Mouse (Mus musculus): ENCODE data around the gene Azin2. TPM values are rescaled to one million over a fixed set of nuclear protein-coding genes. Genes with fewer than 3 reads are reported as not detected.

Gene Azin2
- polyA plus RNA-seq, 1 experiment from 2014 or later = 14.6 TPM

DNA sequence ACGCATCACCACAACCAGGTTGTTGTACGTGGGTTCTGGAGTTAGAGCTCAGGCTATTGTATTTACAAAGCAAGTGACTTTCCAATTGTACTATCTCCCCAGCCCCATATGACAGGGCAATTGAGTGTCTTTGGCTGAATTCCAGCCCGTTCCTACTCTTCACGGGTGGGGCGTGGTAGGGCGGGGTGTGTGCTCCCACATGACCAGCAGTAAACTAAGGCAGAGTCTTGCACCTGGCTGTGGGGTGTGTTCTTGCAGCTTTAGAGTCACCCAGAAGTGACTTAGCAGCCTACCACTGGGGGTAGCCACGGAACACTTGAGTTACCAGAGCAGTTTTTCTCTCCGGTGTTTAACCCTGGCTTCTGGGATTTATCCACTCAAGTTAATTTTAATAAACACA, 35.0 kb upstream of the Azin2 start:
- Histone ChIP-seq H3K27me3 (ENCODE audit: control insufficient read depth, insufficient read depth, low read length) (no peaks in the 10 kb centered on the region), H3K9ac (replicated peaks; ENCODE audit: low read length) (no peak overlapping the region), H3K4me1 (ENCODE audit: control insufficient read depth, insufficient read depth, low read length) (peaks cover 3% of the 10 kb centered on the region; the same call in 1 of the 2 replicates), H3K4me3 (ENCODE audit: low read depth, low read length) (no peak overlapping the region), H3K27ac (replicated peaks; ENCODE audit: low read depth, low read length) (no peak overlapping the region), H3K36me3 (replicated peaks; ENCODE audit: control insufficient read depth, insufficient read depth, low read depth, low read length) (no peaks in the 10 kb centered on the region), H3K4me2 (ENCODE audit: low read depth, low read length) (no peak overlapping the region), H3K9me3 (replicated peaks; ENCODE audit: control insufficient read depth, low read length) (no peaks in the 10 kb centered on the region)
- whole genome bisulfite sequencing = 86% methylated on average over 8 of the region's 8 CpGs
- DNase-seq (ENCODE audit: low spot score) (no peak), ATAC-seq (replicated peaks; ENCODE audit: insufficient number of reproducible peaks, low FRiP score, low TSS enrichment, low read depth) (no peak)

DNA sequence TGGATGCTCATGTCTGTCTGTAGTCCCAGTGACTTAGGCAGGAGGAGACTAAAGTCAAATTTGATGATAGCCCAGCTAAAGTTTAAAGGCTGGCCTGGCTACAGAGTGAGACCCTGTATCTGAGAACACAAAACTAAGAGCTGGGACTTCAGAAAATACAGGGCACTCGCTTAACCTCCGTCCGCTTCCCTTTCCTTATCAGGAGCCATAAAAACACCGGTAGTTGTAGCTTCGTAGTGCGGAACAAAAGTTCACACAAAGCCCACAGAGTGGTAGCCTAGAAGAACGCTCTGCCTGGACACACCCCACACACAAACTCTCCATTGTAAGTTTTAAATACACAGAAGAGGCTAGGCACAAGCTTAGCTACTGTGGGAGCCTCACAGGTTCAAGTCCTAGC, 33.0 kb upstream of the Azin2 start:
- H3K27me3 ChIP-seq (ENCODE audit: control insufficient read depth, insufficient read depth, low read length) = no peaks in the 10 kb centered on the region
- no peak overlapping the region for H3K9ac ChIP-seq (replicated peaks; ENCODE audit: low read length)
- no peaks in the 10 kb centered on the region for H3K9me3 ChIP-seq (replicated peaks; ENCODE audit: control insufficient read depth, low read length)
- 93% methylated on average over 7 of the region's 7 CpGs for WGBS
- no peak overlapping the region for H3K4me2 ChIP-seq (ENCODE audit: low read depth, low read length)
- peaks cover 3% of the 10 kb centered on the region; the same call in 1 of the 2 replicates for H3K4me1 ChIP-seq (ENCODE audit: control insufficient read depth, insufficient read depth, low read length)
- no peak overlapping the region for H3K27ac ChIP-seq (replicated peaks; ENCODE audit: low read depth, low read length)
- no peak overlapping the region for H3K4me3 ChIP-seq (ENCODE audit: low read depth, low read length)
- DNase-seq (ENCODE audit: low spot score) = no peak
- no peak for ATAC-seq (replicated peaks; ENCODE audit: insufficient number of reproducible peaks, low FRiP score, low TSS enrichment, low read depth)
- H3K36me3 ChIP-seq (replicated peaks; ENCODE audit: control insufficient read depth, insufficient read depth, low read depth, low read length) = no peaks in the 10 kb centered on the region

DNA sequence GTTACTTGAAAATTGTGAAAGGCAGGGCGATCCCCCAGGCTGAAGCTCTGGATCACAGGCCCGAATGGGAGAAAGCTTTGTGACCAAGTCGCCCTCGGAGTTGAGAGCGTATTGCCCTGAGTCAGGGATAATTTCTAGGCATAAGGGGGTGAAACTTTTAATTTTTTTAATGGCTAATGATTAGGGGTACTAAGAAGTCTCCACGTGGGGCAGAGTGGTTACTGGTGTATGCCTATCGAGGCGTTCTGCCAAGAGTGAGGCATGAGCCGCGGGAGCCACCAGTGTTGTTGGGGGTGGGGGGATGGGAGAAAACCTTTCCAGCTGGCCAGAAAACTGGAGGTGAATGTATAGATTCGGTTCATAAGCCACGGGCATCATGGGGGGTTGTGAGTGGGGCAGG, 31.4 kb upstream of the Azin2 start:
- H3K4me2 ChIP-seq (ENCODE audit: low read depth, low read length) = peak overlapping the region; percentile 81
- H3K4me3 ChIP-seq (ENCODE audit: low read depth, low read length) = peak overlapping the region; percentile 84
- no peak overlapping the region for H3K27ac ChIP-seq (replicated peaks; ENCODE audit: low read depth, low read length)
- H3K36me3 ChIP-seq (replicated peaks; ENCODE audit: control insufficient read depth, insufficient read depth, low read depth, low read length) = no peaks in the 10 kb centered on the region
- H3K27me3 ChIP-seq (ENCODE audit: control insufficient read depth, insufficient read depth, low read length) = no peaks in the 10 kb centered on the region
- WGBS = 2% methylated on average over 12 of the region's 12 CpGs
- DNase-seq (ENCODE audit: low spot score) = no peak
- H3K9ac ChIP-seq (replicated peaks; ENCODE audit: low read length) = peak overlapping the region; percentile 82
- H3K4me1 ChIP-seq (ENCODE audit: control insufficient read depth, insufficient read depth, low read length) = peaks cover 3% of the 10 kb centered on the region; the same call in 1 of the 2 replicates
- no peak for ATAC-seq (replicated peaks; ENCODE audit: insufficient number of reproducible peaks, low FRiP score, low TSS enrichment, low read depth)
- no peaks in the 10 kb centered on the region for H3K9me3 ChIP-seq (replicated peaks; ENCODE audit: control insufficient read depth, low read length)

DNA sequence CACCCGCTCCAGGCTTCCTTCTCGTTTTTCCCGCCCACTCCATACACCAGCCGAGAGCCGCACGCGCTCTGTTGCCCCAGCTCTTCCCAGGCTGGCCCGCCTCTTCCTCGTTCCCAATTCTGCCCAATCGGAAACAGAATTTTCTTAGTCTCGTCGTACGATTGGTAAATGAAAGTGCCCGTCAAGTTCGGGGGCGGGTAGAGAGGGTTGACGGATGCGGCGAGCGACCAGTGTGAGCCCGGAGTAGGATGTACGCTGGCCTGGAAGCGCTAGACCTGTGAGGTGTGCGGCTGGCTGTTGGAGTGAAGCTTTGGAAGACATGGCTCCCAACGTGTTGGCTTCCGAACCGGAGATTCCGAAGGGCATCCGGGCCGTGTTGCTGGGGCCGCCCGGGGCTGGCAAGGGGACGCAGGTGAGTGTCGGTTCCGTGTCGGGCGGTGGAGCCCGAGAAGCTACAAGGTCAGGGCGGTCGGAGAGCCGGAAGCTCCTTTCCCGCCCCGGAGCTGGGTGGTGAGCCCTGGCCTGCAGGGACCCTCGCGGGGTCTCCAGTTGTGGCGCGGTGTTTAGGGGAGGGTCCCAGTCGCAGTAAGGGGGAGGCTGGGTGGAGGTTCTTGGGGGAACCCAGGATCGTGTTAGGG, 30.9 kb upstream of the Azin2 start:
- WGBS = under 1% methylated on average over 49 of the region's 49 CpGs
- DNase-seq (ENCODE audit: low spot score) (peak; percentile 98), ATAC-seq (replicated peaks; ENCODE audit: insufficient number of reproducible peaks, low FRiP score, low TSS enrichment, low read depth) (peak; percentile 100)
- H3K4me1 ChIP-seq (ENCODE audit: control insufficient read depth, insufficient read depth, low read length) = peaks cover 3% of the 10 kb centered on the region; the same call in 1 of the 2 replicates
- H3K9me3 ChIP-seq (replicated peaks; ENCODE audit: control insufficient read depth, low read length) = no peaks in the 10 kb centered on the region
- peak overlapping the region; percentile 53; the same call in 1 of the 2 replicates for H3K27ac ChIP-seq (replicated peaks; ENCODE audit: low read depth, low read length)
- peak overlapping the region; percentile 81 for H3K4me2 ChIP-seq (ENCODE audit: low read depth, low read length)
- H3K36me3 ChIP-seq (replicated peaks; ENCODE audit: control insufficient read depth, insufficient read depth, low read depth, low read length) = no peaks in the 10 kb centered on the region
- peak overlapping the region; percentile 84 for H3K4me3 ChIP-seq (ENCODE audit: low read depth, low read length)
- no peaks in the 10 kb centered on the region for H3K27me3 ChIP-seq (ENCODE audit: control insufficient read depth, insufficient read depth, low read length)
- peak overlapping the region; percentile 82 for H3K9ac ChIP-seq (replicated peaks; ENCODE audit: low read length)

DNA sequence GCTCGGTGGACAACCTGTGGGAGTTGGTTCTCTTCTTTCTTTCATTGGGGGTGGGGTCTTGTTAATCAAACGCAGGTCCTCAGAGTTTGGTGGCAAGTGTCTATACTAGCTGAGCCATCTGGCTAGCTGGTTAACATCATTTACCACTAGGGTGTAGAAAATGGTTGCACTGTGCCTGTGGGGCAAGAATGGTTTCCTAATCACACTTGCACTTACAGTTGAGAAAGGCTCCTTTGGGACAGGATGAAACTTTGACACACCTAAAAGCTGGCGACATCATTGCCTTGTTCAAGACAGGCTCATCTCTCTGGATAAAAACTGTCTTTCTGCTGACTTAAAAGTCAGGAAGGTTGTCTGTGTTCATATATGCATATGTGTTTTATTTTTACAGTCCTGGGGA, 29.9 kb upstream of the Azin2 start:
- no peak for ATAC-seq (replicated peaks; ENCODE audit: insufficient number of reproducible peaks, low FRiP score, low TSS enrichment, low read depth)

DNA sequence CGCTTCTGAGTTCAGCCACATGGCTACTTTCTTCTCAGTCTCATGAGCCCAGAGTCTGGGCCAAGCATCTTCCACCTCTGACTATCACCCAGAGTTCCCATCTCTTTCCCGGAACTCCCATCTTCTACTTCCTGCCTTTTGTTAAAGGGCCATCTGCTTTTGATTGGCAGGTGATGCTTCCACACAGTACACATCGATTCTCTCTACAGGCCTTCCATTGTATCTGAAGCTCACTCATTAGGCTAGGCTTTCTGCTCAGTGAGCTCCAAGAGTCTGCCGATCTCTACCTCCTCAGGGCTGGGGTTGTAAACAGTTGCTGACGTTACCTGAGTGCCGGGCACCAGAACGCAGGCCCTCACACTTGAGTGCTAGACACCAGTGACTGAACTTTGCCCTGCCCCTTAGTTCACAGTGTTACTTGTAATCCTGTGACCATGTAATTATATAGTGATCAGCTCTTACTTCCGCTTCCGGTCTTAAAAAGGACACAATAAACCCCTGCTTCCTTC, 29.3 kb upstream of the Azin2 start, which contains the start of gene Ak2:
Ak2 (plus strand) TSS at position 459 of the 509 bp plus-strand sequence.
- Histone ChIP-seq H3K4me2 (ENCODE audit: low read depth, low read length) (no peak within 1 kb of the TSS), H3K9me3 (replicated peaks; ENCODE audit: control insufficient read depth, low read length) (no peaks in the 10 kb centered on the region), H3K4me1 (ENCODE audit: control insufficient read depth, insufficient read depth, low read length) (peaks cover 3% of the 10 kb centered on the region; the same call in 1 of the 2 replicates), H3K36me3 (replicated peaks; ENCODE audit: control insufficient read depth, insufficient read depth, low read depth, low read length) (no peaks in the 10 kb centered on the region), H3K27ac (replicated peaks; ENCODE audit: low read depth, low read length) (no peak within 1 kb of the TSS), H3K4me3 (ENCODE audit: low read depth, low read length) (no peak within 1 kb of the TSS), H3K27me3 (ENCODE audit: control insufficient read depth, insufficient read depth, low read length) (no peaks in the 10 kb centered on the region), H3K9ac (replicated peaks; ENCODE audit: low read length) (no peak within 1 kb of the TSS)
- ATAC-seq (replicated peaks; ENCODE audit: insufficient number of reproducible peaks, low FRiP score, low TSS enrichment, low read depth) (no peak), DNase-seq (ENCODE audit: low spot score) (no peak)
- 92% methylated on average over 9 of the region's 9 CpGs for WGBS

More for the DNA sequence above, 29.9 kb upstream of the Azin2 start:
- H3K27ac ChIP-seq (replicated peaks; ENCODE audit: low read depth, low read length) = no peak overlapping the region
- H3K4me3 ChIP-seq (ENCODE audit: low read depth, low read length) = no peak overlapping the region
- H3K36me3 ChIP-seq (replicated peaks; ENCODE audit: control insufficient read depth, insufficient read depth, low read depth, low read length) = no peaks in the 10 kb centered on the region
- H3K9ac ChIP-seq (replicated peaks; ENCODE audit: low read length) = no peak overlapping the region
- H3K27me3 ChIP-seq (ENCODE audit: control insufficient read depth, insufficient read depth, low read length) = no peaks in the 10 kb centered on the region
- no peak overlapping the region for H3K4me2 ChIP-seq (ENCODE audit: low read depth, low read length)
- peaks cover 3% of the 10 kb centered on the region; the same call in 1 of the 2 replicates for H3K4me1 ChIP-seq (ENCODE audit: control insufficient read depth, insufficient read depth, low read length)
- DNase-seq (ENCODE audit: low spot score) = no peak
- 87% methylated on average over 3 of the region's 3 CpGs for WGBS
- H3K9me3 ChIP-seq (replicated peaks; ENCODE audit: control insufficient read depth, low read length) = no peaks in the 10 kb centered on the region

DNA sequence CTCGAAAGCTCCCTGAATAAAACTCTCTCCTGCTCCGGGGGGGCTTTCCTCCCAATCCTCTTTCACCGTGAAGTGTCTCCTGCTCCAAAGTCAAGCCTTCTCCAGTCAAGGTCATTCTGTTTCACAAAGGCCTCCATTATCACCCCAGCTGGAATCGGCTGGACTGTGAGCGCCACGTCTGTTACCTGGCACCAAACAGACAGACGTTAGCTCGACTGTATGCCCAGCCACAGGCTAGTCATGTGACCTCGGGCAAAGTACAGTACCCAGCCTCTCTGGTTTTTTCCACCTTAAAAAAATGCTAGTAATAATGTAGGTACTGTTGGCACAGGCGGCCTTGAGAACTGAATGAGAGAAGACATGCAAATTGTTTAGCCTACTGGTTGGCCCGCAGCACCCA, 27.4 kb upstream of the Azin2 start:
- Histone ChIP-seq H3K4me3 (ENCODE audit: low read depth, low read length) (no peak overlapping the region), H3K9me3 (replicated peaks; ENCODE audit: control insufficient read depth, low read length) (no peaks in the 10 kb centered on the region), H3K9ac (replicated peaks; ENCODE audit: low read length) (no peak overlapping the region), H3K27me3 (ENCODE audit: control insufficient read depth, insufficient read depth, low read length) (no peaks in the 10 kb centered on the region), H3K4me2 (ENCODE audit: low read depth, low read length) (no peak overlapping the region), H3K36me3 (replicated peaks; ENCODE audit: control insufficient read depth, insufficient read depth, low read depth, low read length) (no peaks in the 10 kb centered on the region), H3K4me1 (ENCODE audit: control insufficient read depth, insufficient read depth, low read length) (peaks cover 3% of the 10 kb centered on the region; the same call in 1 of the 2 replicates), H3K27ac (replicated peaks; ENCODE audit: low read depth, low read length) (no peak overlapping the region)
- ATAC-seq (replicated peaks; ENCODE audit: insufficient number of reproducible peaks, low FRiP score, low TSS enrichment, low read depth) = no peak
- WGBS = 62% methylated on average over 11 of the region's 11 CpGs
- DNase-seq (ENCODE audit: low spot score) = no peak

DNA sequence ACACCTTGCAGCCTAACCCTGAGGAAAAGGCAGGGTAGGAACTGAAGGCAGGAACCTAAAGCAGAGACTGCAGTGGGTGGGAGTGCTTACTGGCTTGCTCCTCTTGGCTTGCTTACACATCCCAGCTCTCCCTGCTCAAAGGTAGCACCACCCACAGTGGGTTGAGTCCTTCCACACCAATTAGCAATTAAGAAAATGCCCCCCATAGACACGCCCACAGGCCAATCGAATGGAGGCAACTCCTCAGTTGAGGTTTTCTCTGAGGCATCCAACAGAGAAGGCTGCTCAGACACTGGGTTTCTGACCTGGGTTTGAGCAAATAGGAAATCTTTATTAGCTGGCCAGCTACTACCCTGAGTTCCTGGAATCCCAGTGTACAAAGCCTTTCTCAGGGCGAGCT, 26.7 kb upstream of the Azin2 start:
- Histone ChIP-seq H3K4me1 (ENCODE audit: control insufficient read depth, insufficient read depth, low read length) (no peaks in the 10 kb centered on the region; the same call in 1 of the 2 replicates), H3K36me3 (replicated peaks; ENCODE audit: control insufficient read depth, insufficient read depth, low read depth, low read length) (no peaks in the 10 kb centered on the region), H3K9ac (replicated peaks; ENCODE audit: low read length) (no peak overlapping the region), H3K4me2 (ENCODE audit: low read depth, low read length) (no peak overlapping the region), H3K4me3 (ENCODE audit: low read depth, low read length) (no peak overlapping the region), H3K9me3 (replicated peaks; ENCODE audit: control insufficient read depth, low read length) (no peaks in the 10 kb centered on the region), H3K27me3 (ENCODE audit: control insufficient read depth, insufficient read depth, low read length) (no peaks in the 10 kb centered on the region), H3K27ac (replicated peaks; ENCODE audit: low read depth, low read length) (no peak overlapping the region)
- WGBS = 57% methylated on average over 3 of the region's 3 CpGs
- ATAC-seq (replicated peaks; ENCODE audit: insufficient number of reproducible peaks, low FRiP score, low TSS enrichment, low read depth) = no peak
- no peak for DNase-seq (ENCODE audit: low spot score)

All from embryonic facial prominence, embryonic 11.5 days (tissue).